Comparison of ENCODE assay signal across 8 mouse cellular contexts in genomic region chr5:115373441-115374203, GRCm38 (mm10). TPM values are rescaled to one million over a fixed set of nuclear protein-coding genes. Genes with fewer than 3 reads are reported as not detected.
A peak's percentile ranks its signal among the peaks of the same experiment; 100 is the strongest.
DNase-seq lines count a peak whose midpoint lies in the region; ATAC-seq and TF ChIP-seq lines count a peak whose summit lies in the region.

No protein-coding gene starts in this region.

- H3K4me2 ChIP-seq in lung, postnatal 0 days (replicated peaks; ENCODE audit: low read depth, low read length) = 0 out of 2 replicates have a peak overlapping the region, but pooled peaks have one; percentile 32
- peak overlapping the region; percentile 40 for H3K4me2 ChIP-seq in midbrain, embryonic 11.5 days

- no peak overlapping the region for H3K9ac ChIP-seq in lung, postnatal 0 days (replicated peaks; ENCODE audit: low read depth)
- H3K9ac ChIP-seq in midbrain, embryonic 11.5 days (ENCODE audit: low read length) = peak overlapping the region; percentile 44

- H3K27me3 ChIP-seq in lung, postnatal 0 days (replicated peaks; ENCODE audit: insufficient read depth, low read length) = peaks cover 4% of the 10 kb centered on the region; the same call in 1 of the 2 replicates
- no peaks in the 10 kb centered on the region for H3K27me3 ChIP-seq in midbrain, embryonic 11.5 days (ENCODE audit: control insufficient read depth, insufficient read depth, low read length)

- TF ChIP-seq EP300 in lung, postnatal 0 days (IDR thresholded peaks at IDR 0.05) = no peak

- H3K4me1 ChIP-seq in lung, postnatal 0 days (ENCODE audit: insufficient read depth, low read depth, low read length) = no peaks in the 10 kb centered on the region
- peaks cover 12% of the 10 kb centered on the region; the same call in 1 of the 2 replicates for H3K4me1 ChIP-seq in midbrain, embryonic 11.5 days (ENCODE audit: control insufficient read depth, insufficient read depth, low read length)

- H3K4me3 ChIP-seq in lung, postnatal 0 days (ENCODE audit: low read depth, low read length) = no peak overlapping the region
- peak overlapping the region; percentile 20 for H3K4me3 ChIP-seq in midbrain, embryonic 11.5 days (ENCODE audit: low read depth, low read length)

- WGBS in lung, postnatal 0 days = 27% methylated on average over 26 of the region's 26 CpGs
- 7% methylated on average over 26 of the region's 26 CpGs for WGBS in midbrain, embryonic 11.5 days

- H3K27ac ChIP-seq in lung, postnatal 0 days (ENCODE audit: low read length) = no peak overlapping the region
- H3K27ac ChIP-seq in midbrain, embryonic 11.5 days (ENCODE audit: low read depth, low read length) = peak overlapping the region; percentile 87

- DNase-seq in frontal cortex, postnatal 10 days (ENCODE audit: low spot score in 2 of 2) = peak; percentile 23 to 29
- no peak for DNase-seq in lung, postnatal 0 days (ENCODE audit: low spot score)
- no peak for DNase-seq in lung, adult 18-20 months
- peak; percentile 93 for DNase-seq in midbrain, embryonic 11.5 days (ENCODE audit: low spot score, missing footprints)
- peak; percentile 55 for DNase-seq in testis, postnatal 10 days (ENCODE audit: low spot score)
- no peak for DNase-seq in natural killer cell, adult 2 months (ENCODE audit: low spot score in 2 of 2)

- no peaks in the 10 kb centered on the region for H3K36me3 ChIP-seq in lung, postnatal 0 days (ENCODE audit: insufficient read depth, low read length)
- H3K36me3 ChIP-seq in midbrain, embryonic 11.5 days (ENCODE audit: control insufficient read depth, insufficient read depth, low read length) = no peaks in the 10 kb centered on the region

- TF ChIP-seq CTCF in lung, postnatal 0 days (IDR thresholded peaks at IDR 0.05) = no peak

- no peak for ATAC-seq in frontal cortex, adult (ENCODE audit: low TSS enrichment)
- ATAC-seq in lung, postnatal 0 days = no peak
- ATAC-seq in midbrain, embryonic 11.5 days (ENCODE audit: low FRiP score) = peak; percentile 95
- no peak for ATAC-seq in inflammation-experienced regulatory T-cells, adult 6 months

- H3K9me3 ChIP-seq in lung, postnatal 0 days (ENCODE audit: low read length) = no peaks in the 10 kb centered on the region
- peaks cover 2% of the 10 kb centered on the region; the same call in 1 of the 2 replicates for H3K9me3 ChIP-seq in midbrain, embryonic 11.5 days (ENCODE audit: control insufficient read depth, low read length)

RNA-seq across cellular contexts. Expression of gene Cox6a1, which starts 24.8 kb away (rescaled TPM):
- polyA plus RNA-seq in lung, postnatal 0 days (2015; fragmentation: Nextera tagmentation; extraction: Ambion mirVana) = 819 and 1,023 TPM in 2 replicates
- 745 and 840 TPM in 2 replicates for polyA plus RNA-seq in midbrain, embryonic 11.5 days (2014; fragmentation: Nextera tagmentation; extraction: Ambion mirVana)
- 100 to 1,000 TPM; 550 to 644 (median 560) TPM for polyA plus RNA-seq in inflammation-experienced regulatory T-cells, adult 6 months (2017; shearing (Covaris generic))

RNA-seq across cellular contexts. Expression of gene Triap1, which starts 32.6 kb away (rescaled TPM):
- polyA plus RNA-seq in lung, postnatal 0 days (2015; fragmentation: Nextera tagmentation; extraction: Ambion mirVana) = 51.1 and 54.9 TPM in 2 replicates
- polyA plus RNA-seq in midbrain, embryonic 11.5 days (2014; fragmentation: Nextera tagmentation; extraction: Ambion mirVana) = 57.7 and 64.7 TPM in 2 replicates
- 10 to 100 TPM; 40.3 to 56.5 (median 51.5) TPM for polyA plus RNA-seq in inflammation-experienced regulatory T-cells, adult 6 months (2017; shearing (Covaris generic))

RNA-seq across cellular contexts. Expression of gene Gatc, which starts 32.6 kb away (rescaled TPM):
- polyA plus RNA-seq in lung, postnatal 0 days (2015; fragmentation: Nextera tagmentation; extraction: Ambion mirVana) = 10.1 and 10.4 TPM in 2 replicates
- 43.5 and 46.8 TPM in 2 replicates for polyA plus RNA-seq in midbrain, embryonic 11.5 days (2014; fragmentation: Nextera tagmentation; extraction: Ambion mirVana)
- 10 to 100 TPM; 10.7 to 12.5 (median 11.3) TPM for polyA plus RNA-seq in inflammation-experienced regulatory T-cells, adult 6 months (2017; shearing (Covaris generic))

RNA-seq across cellular contexts. Expression of gene Srsf9, which starts 46.6 kb away (rescaled TPM):
- polyA plus RNA-seq in lung, postnatal 0 days (2015; fragmentation: Nextera tagmentation; extraction: Ambion mirVana) = 140 and 152 TPM in 2 replicates
- 362 and 376 TPM in 2 replicates for polyA plus RNA-seq in midbrain, embryonic 11.5 days (2014; fragmentation: Nextera tagmentation; extraction: Ambion mirVana)
- 10 to 100 TPM; 15.7 to 26.8 (median 26.5) TPM for polyA plus RNA-seq in inflammation-experienced regulatory T-cells, adult 6 months (2017; shearing (Covaris generic))

RNA-seq across cellular contexts. Expression of gene Msi1, which starts 55.8 kb away (rescaled TPM):
- polyA plus RNA-seq in lung, postnatal 0 days (2015; fragmentation: Nextera tagmentation; extraction: Ambion mirVana) = 1.2 TPM in 2 replicates
- polyA plus RNA-seq in midbrain, embryonic 11.5 days (2014; fragmentation: Nextera tagmentation; extraction: Ambion mirVana) = 199 and 227 TPM in 2 replicates
- polyA plus RNA-seq in inflammation-experienced regulatory T-cells, adult 6 months (2017; shearing (Covaris generic)) = not detected

Comparison
In these comparisons a context has a peak if more than half of its experiments do, and no peak if none do; other contexts are left out.
1. DNase-seq: peak in frontal cortex, postnatal 10 days (2 of 2), midbrain, embryonic 11.5 days (single experiment) and testis, postnatal 10 days (single experiment); none in lung, postnatal 0 days (single experiment), lung, adult 18-20 months (0 of 2) and natural killer cell, adult 2 months (0 of 2).